ENCODE assay signal across 22 mouse cellular contexts in the genomic region with DNA sequence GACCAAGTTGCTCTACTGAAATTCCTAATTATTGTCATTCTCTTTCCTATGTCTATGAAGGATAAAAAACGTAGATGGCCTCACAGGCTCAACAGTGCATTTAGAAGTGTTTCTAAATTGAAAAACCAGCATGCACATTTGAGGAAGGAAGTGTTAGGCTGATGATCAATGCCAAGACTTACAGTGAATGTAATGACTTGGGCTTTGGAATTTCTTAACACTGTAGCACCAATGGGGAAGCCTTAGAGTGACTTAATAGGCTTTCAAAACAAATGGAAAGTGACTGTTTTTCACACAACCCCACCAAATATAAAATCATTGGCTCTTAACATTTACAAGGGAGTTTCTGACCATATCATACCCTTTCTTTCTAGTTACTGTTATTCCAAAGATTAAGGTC.
DNase-seq lines count a peak whose midpoint lies in the region; ATAC-seq lines count a peak whose summit lies in the region.
"Had no signal": no experiment of that assay in that cellular context is flagged by ENCODE, and none has a peak within 500 bp of the region (broad histone marks: within the 10 kb centered on the region; RNA-seq: fewer than 3 reads in every experiment).

No protein-coding gene starts in this region.

- no peak overlapping the region for H3K4me2 ChIP-seq in hindbrain, embryonic 12.5 days (replicated peaks)

- no peaks in the 10 kb centered on the region for H3K27me3 ChIP-seq in hindbrain, embryonic 12.5 days
- H3K27me3 ChIP-seq: CH12.LX had no signal

- no peaks in the 10 kb centered on the region for H3K9me3 ChIP-seq in hindbrain, embryonic 12.5 days (replicated peaks)

- no peak overlapping the region for H3K4me3 ChIP-seq in hindbrain, embryonic 12.5 days

- H3K4me1 ChIP-seq in hindbrain, embryonic 12.5 days = no peaks in the 10 kb centered on the region

- intact Hi-C loops in heart, postnatal 25 days (cut with DNase I) = no loop called here

- 91% methylated on average over 1 of the region's 1 CpGs for WGBS in hindbrain, embryonic 12.5 days

- H3K27ac ChIP-seq in hindbrain, embryonic 12.5 days = no peak overlapping the region

- no peak for DNase-seq in kidney, postnatal 4 days
- no peak for DNase-seq in urinary bladder, postnatal 25 days (ENCODE audit: low spot score)
- no peak for DNase-seq in heart, postnatal 25 days (ENCODE audit: low spot score)
- DNase-seq: adrenal gland, adult 2 months; adrenal gland, adult 8-10 months; adrenal gland, postnatal 10 days; adrenal gland, postnatal 14 days; adrenal gland, postnatal 25 days; adrenal gland, postnatal 36 days; B cell, adult 2 months; cerebellum, adult 11 months; cerebellum, adult 11-12 months had no signal

- H3K36me3 ChIP-seq in hindbrain, embryonic 12.5 days = no peaks in the 10 kb centered on the region
- H3K36me3 ChIP-seq: G1E had no signal

- ATAC-seq in granulocyte monocyte progenitor cell, adult 5-6 weeks (replicated peaks; ENCODE audit: poor library complexity, severe bottlenecking) = peak; percentile 86
- ATAC-seq in hematopoietic stem cell, adult 5-6 weeks (replicated peaks in 1 of 2; ENCODE audit: insufficient read depth in 1 of 2, low FRiP score in 2 of 2, low TSS enrichment in 1 of 2, low read depth in 1 of 2, poor library complexity in 2 of 2, severe bottlenecking in 2 of 2) = peak; percentile 42 to 49; a peak in 2 of 4 replicates
- ATAC-seq in megakaryocyte, adult 5-6 weeks (ENCODE audit: poor library complexity, severe bottlenecking) = peak; percentile 59
- ATAC-seq in megakaryocyte progenitor cell, adult 5-6 weeks (replicated peaks; ENCODE audit: poor library complexity) = peak; percentile 95
- no peak for ATAC-seq in hindbrain, embryonic 12.5 days (ENCODE audit: low FRiP score)
- ATAC-seq: activated CD4-positive, CD25-positive, alpha-beta regulatory T cell, adult 4 months; CD4-positive, CD25-positive, alpha-beta regulatory T cell, adult 4 months; Patski had no signal

- H3K9ac ChIP-seq in hindbrain, embryonic 12.5 days = no peak overlapping the region
